Mouse (Mus musculus): Measurements from ENCODE around the gene Nmnat3.
A peak's percentile ranks its signal among the peaks of the same experiment; 100 is the strongest.
"Not testable (repeated sequence)": the region's sequence is repeated elsewhere in the genome, so short reads cannot be mapped to it uniquely, and the experiment has no call there.

The Nmnat3 gene

DNA sequence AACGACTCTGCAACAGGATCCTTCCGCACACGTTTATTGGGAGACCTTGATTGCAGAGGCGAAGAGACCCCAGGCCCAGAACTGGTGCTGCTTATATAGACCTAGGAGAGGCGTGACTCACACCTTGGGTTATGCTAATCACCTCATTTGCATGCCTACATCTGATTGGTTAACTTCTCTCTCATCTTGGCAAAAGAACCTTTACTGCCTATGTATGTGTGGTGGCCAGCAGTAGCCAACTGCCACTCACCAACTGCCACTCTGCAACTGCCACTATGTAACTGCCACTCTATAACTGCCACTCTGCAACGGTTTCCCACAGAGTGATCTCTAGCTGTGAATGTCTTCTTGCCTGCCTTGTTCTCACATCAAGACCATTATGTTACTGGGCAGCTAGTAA is at the start of gene Nmnat3:
Nmnat3 (plus strand) TSS at position 301 of the 400 bp plus-strand sequence.
- DNase-seq: not testable (repeated sequence)

- peak in 1 of 2 experiments; percentile 3 for DNase-seq
These were observed 43.8 kb upstream of the Nmnat3 start for GRCm38 (mm10) chr9:98243481-98243880.

DNA sequence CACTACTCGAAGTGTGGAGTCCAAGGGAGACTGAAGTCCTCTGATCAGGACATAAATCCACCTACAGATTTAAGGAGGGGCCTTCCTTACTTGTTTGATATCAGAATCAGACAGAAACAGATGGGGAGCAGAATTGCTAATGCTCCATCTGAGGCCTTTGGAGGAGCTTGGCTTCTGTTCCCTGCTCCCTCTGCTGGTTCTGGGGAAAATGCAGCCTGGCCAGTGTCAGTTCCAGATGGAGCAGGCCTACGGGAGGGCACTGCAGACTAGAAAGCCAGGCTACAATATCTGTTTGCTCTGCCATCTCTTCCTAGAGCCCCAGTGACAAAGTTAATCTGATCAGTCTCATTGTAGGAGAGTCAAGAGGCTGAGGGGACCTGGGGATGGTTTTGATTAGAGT is 43.0 kb upstream of the Nmnat3 start:
- DNase-seq: peak; percentile 84 to 93

- no peak for DNase-seq
These were observed 42.0 kb upstream of the Nmnat3 start for GRCm38 (mm10) chr9:98245226-98245625.

GRCm38 (mm10) chr9:98246351-98246750 is 40.9 kb upstream of the Nmnat3 start:
- no peak for DNase-seq

- no peak for DNase-seq
These were observed 27.0 kb upstream of the Nmnat3 start for GRCm38 (mm10) chr9:98260210-98260609.

- no peak for DNase-seq
These were observed 25.7 kb upstream of the Nmnat3 start for GRCm38 (mm10) chr9:98261461-98262011.

GRCm38 (mm10) chr9:98264916-98265315 is 22.3 kb upstream of the Nmnat3 start:
- no peak for DNase-seq

- no peak for DNase-seq
These were observed 14.5 kb upstream of the Nmnat3 start for GRCm38 (mm10) chr9:98272734-98273133.

GRCm38 (mm10) chr9:98275080-98275479 is 12.2 kb upstream of the Nmnat3 start:
- no peak for DNase-seq

- DNase-seq: no peak
These were observed 7.1 kb upstream of the Nmnat3 start for GRCm38 (mm10) chr9:98280162-98280561.

DNA sequence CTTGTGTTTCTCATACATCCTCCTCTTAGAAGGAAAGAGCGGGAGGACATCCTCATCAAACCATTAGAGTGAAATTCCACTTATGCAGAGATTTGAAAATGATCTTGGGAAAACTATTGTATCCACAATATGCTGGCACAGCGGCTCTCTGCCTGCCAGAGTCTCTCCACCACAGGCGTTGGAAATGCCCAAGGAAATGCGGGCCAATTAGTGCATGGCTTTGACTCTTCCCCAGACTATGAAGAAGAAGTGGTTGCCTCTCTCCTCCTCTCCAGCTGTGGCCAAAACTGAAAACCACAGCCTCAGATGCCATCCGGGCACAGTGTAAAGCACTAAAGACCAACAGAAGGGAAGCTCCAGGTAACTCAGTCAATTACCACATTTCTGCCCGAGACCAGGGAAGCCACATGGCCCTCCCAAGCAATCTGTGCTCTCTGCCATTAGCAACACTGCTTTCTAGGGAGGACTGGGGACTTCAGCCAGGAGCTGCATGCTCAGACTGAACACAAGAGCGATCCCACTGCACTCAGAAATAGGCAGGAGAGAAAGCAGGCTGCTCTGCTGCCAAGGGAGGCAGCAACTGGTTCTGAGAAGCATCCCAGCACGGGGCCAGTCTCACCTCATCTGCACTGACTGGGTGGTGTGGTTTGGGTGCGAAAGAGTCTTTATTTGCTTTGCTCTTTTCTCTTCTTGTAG is 1.5 kb upstream of the Nmnat3 start:
- peak; percentile 8 to 29 for DNase-seq

GRCm38 (mm10) chr9:98289665-98290064 is 2.4 kb downstream of the Nmnat3 start:
- no peak for DNase-seq

- DNase-seq: no peak
These were observed 3.4 kb downstream of the Nmnat3 start for GRCm38 (mm10) chr9:98290591-98290990.

- peak; percentile 74 to 76 for DNase-seq
These were observed 9.4 kb downstream of the Nmnat3 start for GRCm38 (mm10) chr9:98296383-98297201.

DNA sequence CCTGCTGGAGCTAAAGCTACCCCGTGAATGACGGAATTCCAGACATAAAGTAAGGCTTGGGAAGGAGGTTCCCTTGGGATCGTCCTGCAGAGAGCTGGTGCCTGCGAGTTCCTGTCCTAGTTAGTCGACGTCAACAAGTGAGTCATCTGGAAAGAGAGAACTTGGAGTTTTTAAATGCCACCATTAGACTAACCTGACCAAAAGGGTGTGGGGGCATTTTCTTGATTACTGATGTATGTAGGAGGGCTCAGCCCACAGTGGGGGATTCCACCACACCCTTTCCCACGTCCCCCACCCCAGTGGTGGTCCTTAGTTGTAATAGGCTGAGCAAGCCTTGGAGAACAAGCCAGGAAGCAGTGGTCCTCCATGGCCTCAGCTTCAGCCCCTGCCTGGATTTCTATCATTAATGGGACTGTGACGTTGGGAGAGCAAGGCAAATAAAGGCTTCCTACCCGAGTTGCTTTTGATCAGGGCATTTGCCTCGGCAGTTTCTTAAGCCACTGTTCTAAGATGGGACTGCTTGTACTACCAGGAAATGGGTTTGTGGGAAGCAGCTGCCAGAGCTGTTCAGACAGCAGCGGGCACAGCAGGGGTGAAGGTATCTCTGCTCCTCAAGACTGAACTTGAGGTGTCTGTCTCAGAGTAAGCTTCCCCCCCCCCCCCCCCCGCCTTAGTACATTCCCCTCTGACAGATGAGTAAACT is 10.2 kb downstream of the Nmnat3 start:
- no peak for DNase-seq

DNA sequence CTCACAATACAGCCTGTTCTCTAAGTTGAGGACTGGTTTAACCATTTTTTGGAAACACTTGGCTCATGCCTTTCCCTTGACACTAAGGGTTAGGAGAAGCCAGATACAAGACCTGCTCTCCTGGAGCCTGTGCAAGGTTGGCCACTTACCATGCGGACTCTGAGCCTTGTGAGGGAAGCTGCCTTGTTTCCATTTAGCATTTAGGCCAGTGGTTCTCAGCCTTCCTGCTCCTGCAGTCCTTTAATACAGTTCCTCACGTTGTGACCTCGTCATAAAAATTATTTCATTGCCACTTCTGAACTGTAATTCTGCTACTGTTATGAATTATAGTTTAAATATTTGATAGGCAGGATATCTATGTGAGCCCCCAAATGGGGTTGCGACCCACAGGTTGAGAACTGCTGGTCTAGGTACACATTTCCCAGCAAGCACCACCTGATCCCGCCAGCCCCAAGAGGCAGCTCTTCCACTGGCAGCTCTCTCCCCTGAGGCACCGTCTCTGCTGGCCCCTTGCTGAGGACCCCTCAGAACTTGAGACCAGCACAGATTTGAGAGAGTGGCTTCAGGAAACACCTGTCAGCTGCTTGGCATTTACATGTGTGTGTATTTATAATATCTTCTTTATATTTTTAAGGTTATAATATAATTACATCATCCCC is 10.8 kb downstream of the Nmnat3 start:
- no peak for DNase-seq

GRCm38 (mm10) chr9:98298761-98299160 is 11.5 kb downstream of the Nmnat3 start:
- DNase-seq: no peak

GRCm38 (mm10) chr9:98299235-98299634 is 12.0 kb downstream of the Nmnat3 start:
- no peak for DNase-seq

DNA sequence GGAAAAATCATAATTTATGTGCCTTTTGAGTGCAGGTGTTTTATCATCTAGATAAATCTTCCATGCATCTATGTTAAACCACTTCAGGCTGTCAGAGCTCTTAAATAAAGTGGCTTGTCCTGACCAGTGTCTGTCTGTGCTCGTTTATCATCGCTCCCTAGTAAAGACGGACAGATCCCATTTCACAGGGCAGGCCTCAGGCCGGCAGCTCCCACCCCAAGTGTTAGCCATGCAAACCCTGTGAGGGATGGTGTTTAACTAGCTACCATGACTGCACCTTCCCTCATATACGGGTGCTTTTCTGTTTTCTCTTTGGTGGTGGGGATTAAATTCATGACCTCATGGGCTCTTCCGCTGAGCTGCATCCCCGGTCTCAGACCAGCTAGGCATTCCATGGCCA is 13.3 kb downstream of the Nmnat3 start:
- DNase-seq: no peak

GRCm38 (mm10) chr9:98307011-98307410 is 19.8 kb downstream of the Nmnat3 start:
- no peak for DNase-seq

DNA sequence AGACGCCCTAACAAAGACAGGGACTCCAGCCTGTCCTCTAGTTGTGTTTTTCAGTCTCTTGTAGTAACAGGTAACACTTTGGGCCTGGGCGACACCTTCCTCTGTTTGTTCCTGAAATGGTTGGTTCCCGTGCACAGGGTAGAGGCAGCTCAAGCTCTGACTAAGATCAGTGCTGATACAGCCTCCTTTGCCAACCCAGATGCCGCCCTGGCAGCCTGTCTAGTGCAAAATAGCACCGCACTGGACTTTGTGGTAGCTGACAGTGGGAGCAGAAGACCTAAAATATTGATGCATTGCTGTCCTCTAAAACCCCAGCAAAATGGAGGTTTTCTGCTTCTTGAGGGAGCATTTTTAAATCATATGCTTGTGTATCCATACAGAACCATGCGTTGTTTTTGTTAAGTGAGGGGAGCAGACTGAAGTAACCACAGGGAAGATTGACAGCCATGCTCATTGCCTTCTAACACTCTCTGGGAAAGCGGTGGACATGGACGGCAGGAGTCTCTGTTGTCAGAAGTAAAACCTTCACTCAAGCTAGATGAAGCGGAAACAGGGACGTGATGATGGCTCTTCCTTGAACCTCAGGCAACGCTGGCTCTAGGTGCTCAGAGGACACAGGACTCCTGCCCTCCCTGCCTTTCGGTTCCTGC is 24.2 kb downstream of the Nmnat3 start:
- no peak for DNase-seq

Data from cerebellum, adult 18-20 months (tissue).